Mouse (Mus musculus) right cerebral cortex, postnatal 14 days (tissue): ENCODE results near the gene Tbc1d1.
A peak's percentile ranks its signal among the peaks of the same experiment; 100 is the strongest.

Experiments
- DNase-seq: peaks from one replicate; pipeline ENCODE4 v3.0.0; 2022

Gene Tbc1d1

GRCm38 (mm10) chr5:64155861-64156550 lies at the start of gene Tbc1d1:
Gene Tbc1d1, plus strand, starts transcription at chr5:64156305.
- peak; percentile 17 for DNase-seq

- DNase-seq: no peak
Observed at GRCm38 (mm10) chr5:64107596-64108289, 48.4 kb upstream of the Tbc1d1 start.

DNA sequence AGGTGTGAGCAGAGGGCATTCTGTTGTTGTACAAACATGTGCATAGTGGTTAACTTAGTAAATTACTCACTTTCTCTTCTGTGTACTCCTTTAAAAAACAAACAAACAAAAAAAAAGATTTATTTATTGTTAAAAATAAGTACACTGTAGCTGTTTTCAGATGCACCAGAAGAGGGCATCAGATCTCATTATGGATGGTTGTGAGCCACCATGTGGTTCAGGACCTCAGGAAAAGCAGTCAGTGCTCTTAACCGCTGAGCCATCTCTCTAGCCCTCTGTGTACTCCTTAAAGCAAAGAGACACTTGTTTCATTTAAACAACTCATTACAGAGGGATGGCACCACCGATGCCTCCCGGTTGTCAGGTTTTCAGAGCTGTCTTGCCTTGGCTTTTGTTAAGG lies 46.9 kb upstream of the Tbc1d1 start:
- DNase-seq: no peak

DNA sequence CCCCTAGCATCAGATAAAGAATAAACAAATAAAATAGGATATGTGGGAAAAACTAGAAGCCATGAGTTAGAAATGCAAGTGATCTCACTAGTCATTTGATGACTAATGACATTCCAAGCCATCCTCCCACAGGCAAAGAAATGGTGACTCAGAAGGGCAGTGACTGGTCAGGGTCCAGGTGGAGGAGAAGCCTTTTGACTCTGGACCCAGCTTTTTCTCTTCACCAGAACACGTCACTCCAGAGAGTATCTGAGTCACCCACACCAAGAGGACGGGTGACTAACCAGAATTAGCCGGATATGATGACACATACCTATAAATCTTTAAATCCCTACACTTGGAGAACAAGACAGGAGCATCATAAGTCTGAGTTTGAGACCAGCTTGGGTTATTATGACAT lies 43.7 kb upstream of the Tbc1d1 start:
- no peak for DNase-seq

DNA sequence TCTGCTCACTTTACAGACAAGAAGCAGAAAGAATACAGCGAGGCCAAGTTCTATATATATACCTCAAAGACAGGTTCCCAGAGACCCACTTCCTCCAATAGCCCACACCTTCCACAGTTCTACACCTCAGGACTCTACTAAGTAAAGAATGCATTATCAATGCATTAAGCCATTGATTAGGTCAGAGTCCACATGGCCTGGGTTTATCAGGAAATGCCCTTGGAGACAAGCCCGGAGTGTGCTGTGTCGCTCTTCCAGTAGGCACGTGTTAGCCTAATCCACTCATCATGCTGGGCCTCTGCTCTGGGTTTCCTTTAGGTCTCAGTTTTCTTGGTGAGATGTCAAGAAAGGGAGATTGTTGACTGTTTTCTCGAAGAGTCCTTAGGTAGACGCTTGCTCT lies 41.9 kb upstream of the Tbc1d1 start:
- no peak for DNase-seq

GRCm38 (mm10) chr5:64117191-64117590 lies 38.9 kb upstream of the Tbc1d1 start:
- no peak for DNase-seq

GRCm38 (mm10) chr5:64125783-64126182 lies 30.3 kb upstream of the Tbc1d1 start:
- no peak for DNase-seq

DNA sequence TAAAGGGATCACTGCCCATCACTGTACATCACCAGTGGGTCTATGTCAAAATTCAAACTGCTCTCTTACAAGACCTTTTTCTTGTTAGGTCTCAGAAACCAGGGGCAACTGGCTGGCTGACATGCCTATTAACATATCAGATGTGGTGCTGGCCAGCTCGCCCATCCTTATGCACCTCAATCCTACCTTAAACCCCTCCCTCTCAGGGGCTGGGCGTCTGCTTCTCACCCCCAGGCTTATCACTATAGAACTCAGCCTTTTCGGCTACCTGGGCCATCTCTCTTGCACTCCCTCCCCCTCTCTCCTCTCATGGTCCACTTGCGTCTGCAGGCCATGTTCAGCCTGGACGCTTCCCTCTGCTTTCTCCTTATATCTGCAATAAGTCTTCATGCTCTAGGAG lies 24.6 kb upstream of the Tbc1d1 start:
- DNase-seq: no peak

DNA sequence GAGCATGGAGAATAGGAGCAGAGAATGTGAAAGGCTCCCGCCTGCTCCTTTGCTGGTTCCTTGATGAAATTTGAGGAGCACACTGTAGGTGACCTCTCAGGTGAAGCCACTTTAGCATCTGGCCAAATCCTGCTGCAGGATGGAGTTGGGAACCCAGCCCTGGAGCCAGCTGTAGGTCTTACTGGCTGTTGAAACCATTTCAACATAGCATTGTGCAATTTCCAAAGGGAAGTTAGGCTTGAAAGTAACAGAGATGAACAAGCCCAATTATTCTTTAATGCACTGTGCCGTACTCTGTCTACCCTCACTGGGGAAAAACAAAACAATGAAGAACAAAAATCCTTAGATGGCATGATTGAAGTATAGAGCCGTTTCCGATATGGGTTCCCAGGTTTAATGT lies 22.2 kb upstream of the Tbc1d1 start:
- no peak for DNase-seq

DNA sequence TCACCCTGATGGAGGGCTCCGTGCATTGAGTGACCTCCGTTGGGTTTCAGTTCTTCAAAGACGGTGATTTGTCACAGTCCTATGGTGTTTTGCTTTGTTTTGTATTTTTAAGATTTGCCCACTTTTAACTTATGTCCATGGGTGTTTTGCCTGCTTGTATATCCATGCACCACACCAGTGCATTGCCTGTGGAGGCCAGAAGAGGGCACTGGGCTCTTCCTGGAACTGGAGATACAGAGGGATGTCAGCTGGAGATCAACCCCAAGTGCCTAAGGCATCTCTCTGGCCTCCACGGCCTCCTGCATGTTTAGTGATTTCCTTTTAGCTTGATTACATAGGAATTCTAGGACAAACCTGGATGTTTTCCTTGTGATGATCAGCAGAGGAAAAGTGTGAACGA lies 19.8 kb upstream of the Tbc1d1 start:
- DNase-seq: no peak

- no peak for DNase-seq
Observed at GRCm38 (mm10) chr5:64140202-64140601, 15.9 kb upstream of the Tbc1d1 start.

GRCm38 (mm10) chr5:64144315-64144714 lies 11.8 kb upstream of the Tbc1d1 start:
- DNase-seq: no peak

DNA sequence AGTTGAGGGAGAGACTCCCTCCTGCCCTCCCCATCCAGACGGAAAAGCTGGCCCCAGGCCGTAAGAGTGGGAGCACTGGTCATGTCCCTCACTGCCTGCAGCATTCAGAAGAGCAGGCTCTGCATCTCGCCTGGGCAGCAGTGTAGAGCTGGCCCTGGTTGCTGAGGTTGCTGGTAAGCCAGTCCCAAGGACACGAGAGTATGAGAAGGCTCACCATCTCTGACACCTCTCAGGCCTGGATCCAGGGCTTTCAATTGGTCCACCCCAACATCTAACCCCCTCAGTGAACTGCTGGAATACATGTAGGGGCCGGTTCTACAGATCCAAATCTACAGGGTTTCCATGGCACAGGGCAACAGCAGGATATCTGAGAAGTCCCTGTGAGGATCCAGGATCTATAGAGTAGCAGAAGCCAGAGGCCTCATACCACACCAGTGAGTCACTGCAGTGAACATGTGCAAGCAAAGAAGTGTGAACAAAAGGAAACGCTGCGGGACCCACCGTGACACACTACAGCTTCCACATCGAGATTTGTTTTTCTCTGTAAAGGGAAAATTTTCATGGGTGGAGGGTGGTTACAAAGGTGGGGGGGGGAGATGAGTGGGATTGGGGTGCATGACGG lies 9.6 kb upstream of the Tbc1d1 start:
- no peak for DNase-seq

DNA sequence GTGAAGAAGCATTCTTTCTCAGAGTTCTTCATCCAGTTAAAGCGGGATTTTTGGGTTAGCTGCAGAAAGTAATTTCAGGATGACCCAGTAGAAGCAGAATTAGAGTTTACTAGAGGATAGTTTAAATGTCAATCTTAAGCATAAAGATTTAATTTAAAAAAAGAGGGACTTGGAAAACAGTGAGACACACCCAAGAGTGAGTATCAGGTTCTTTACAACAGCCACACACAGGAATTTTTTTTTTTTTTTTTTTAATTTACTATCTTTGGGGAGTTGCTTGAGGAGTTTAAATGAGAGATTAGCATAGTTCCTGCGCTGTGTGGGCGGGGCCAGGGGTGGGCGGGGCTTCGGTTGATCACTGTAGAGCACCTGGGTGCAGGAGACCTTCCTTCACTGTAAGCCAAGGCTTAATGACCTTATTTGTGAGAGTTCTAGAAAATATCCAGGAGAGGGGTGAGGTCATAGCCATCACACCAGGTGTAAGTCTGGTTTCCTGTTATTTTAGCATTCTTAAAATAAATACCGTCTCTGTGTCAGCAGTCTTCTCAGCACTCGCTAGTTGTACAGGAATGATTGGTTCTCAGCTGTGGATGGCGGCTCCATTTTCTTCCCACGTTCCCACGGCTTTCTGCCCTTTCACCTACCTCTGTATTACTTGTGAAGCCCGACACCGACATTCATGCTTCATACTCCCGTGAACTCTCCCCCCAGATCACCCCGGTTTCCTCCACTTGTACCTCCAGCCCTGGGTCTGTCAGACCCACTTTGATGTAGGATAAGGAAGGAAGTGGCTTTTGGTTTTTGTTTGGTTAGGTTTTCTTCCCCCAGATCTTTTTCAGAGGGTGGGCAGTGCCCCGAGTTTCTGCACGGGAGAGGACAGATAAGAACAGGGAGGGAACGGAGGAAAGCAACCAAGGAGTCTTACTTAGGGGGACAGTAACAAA lies 6.6 kb upstream of the Tbc1d1 start:
- no peak for DNase-seq

GRCm38 (mm10) chr5:64153319-64153718 lies 2.8 kb upstream of the Tbc1d1 start:
- DNase-seq: no peak

DNA sequence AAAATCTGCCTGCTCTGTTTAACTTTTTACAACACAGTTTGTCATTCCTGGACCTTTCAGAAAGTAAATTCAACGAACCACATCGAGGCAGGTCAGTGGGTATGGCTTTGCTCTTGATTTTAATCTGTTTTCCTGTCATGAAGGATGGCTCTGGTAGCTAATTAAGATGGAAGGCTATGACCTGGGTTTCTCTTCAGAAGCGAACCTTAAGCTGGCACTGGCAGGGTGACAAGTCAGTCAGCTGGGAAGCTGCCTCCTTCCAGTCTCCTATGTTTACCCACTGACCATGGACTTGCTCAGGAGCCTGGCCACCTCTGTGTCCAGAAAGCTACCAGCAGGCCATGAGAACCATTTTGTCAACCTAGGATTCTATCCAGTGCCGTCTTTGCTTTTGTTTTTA lies 474 bp downstream of the Tbc1d1 start:
- no peak for DNase-seq

- no peak for DNase-seq
Observed at GRCm38 (mm10) chr5:64157926-64158325, 1.8 kb downstream of the Tbc1d1 start.

DNA sequence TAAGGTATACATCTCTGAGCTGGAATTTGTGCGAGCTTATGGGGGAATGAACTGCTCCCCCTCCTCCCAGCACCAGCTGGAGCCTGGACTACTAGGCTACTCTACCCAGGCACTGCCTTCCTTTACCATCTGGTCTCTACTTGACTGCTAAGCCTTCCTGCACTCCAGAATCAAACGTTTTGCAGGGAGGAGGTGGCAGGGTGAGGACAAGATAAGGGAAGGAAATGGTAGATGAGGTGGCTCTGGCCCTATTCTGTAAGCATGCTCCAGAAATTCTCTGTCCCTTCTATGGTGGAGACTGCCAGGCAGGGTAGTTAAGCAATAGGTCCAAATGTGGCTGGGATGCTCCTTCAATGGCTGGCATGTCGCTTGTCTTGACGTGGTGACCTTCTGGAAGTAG lies 2.4 kb downstream of the Tbc1d1 start:
- no peak for DNase-seq

DNA sequence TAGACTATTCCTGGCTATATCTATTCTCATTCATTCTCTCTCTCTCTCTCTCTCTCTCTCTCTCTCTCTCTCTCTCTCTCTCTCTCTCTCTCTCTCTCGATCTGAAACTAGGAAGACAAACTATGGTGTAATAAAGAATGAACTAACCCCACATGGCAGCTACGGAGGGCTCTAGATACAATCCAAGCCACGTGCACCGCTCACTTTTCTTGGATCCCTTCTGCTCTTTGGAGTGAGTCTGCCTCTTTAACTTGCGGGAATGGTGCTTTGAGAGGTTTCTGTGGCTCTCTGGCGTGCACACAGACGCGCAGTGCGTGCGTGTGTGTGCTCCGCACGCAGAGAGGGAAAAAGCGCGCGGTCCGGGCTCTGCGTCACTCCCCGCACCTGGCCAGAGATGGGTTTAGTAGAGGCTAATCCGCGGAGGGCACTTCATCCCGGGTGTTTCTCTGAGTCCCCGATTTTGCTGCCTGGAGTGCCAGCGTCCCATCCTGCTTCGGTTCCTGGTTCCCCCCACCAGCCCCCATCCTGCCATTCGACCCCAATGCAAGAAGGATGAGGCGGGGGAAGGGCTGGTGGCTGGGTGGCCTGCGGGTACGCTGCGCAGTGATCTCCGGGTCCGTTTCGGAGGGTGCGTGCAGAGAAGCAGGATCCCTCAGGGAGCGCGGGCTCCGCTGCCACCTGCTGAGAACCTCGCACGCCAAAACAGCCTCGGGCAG lies 3.1 kb downstream of the Tbc1d1 start:
- peak; percentile 58 for DNase-seq

DNA sequence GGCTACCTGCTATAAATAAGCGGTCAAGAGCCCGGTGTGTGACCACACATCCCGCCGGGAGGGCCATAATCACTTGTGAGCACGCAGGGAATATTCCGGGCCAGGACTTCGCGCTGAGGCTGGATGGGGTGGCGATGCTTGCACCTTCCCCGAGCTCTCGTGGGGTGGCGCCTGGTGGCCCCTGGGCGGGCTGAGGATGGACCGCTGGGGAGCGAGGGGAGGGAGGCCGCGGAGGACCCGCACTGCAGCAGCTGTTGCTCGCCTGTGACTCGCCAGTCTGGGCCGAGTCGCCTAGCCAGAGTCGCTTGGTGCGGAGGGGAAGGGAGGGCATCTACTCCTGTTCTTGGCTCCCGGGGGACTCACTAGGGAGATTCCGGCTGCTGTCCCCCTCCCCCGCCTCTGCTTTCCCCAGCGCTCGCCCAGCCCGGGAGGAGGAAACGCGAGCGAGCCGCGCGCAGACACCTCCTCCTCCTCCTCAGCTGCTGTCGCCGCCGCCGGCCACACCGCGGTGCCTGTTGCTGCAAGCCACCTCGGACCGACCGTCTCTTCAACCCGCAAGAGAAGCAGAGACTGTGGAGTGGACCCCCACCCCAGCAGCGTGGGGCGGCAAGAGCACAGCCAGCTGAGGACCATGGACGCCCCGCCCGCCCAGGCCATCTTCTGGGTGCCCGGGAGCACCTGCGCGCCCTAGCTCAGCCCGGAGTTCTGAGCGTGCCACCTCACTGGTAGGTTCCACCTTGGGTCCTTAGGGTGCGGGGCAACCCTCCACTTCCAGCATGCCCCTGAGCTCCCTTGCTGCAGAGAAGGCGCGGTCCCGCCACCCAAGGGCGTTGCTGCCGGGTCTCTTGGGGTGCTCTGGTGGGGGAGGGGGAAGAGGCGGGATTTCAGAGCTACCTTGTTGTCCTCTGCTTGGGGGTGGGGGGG lies 3.9 kb downstream of the Tbc1d1 start:
- peak; percentile 76 for DNase-seq

- DNase-seq: no peak
Observed at GRCm38 (mm10) chr5:64160705-64161391, 4.7 kb downstream of the Tbc1d1 start.
